Mouse (Mus musculus): ENCODE results near the gene Dstyk.

GRCm38 (mm10) chr1:132401843-132402242, 15.5 kb upstream of the Dstyk start:
- TF ChIP-seq CTCF (IDR thresholded peaks at IDR 0.05) = no peak
- TF ChIP-seq EP300 (IDR thresholded peaks at IDR 0.05) = no peak
